Mouse (Mus musculus): ENCODE data around the gene Rad51ap2.

GRCm38 (mm10) chr12:11427396-11427795 lies 28.5 kb upstream of the Rad51ap2 start:
- TF ChIP-seq POLR2A (IDR thresholded peaks at IDR 0.05; ENCODE audit: control insufficient read depth, low read depth, low read length) (no peak), CTCF (IDR thresholded peaks at IDR 0.05; ENCODE audit: control insufficient read depth, insufficient read depth, insufficient replicate concordance, low read depth, low read length) (no peak)
